Mouse (Mus musculus) cortical plate, adult 2 months (tissue): ENCODE data around the gene Bcl2a1c. TPM values are rescaled to one million over a fixed set of nuclear protein-coding genes. Genes with fewer than 3 reads are reported as not detected.
"Not testable (repeated sequence)": the region's sequence is repeated elsewhere in the genome, so short reads cannot be mapped to it uniquely, and the experiment has no call there.

Experiments used
- H3K27ac ChIP-seq: fragments of 200-500 bp; 2 replicates; pipeline ENCODE4 v1.5.1; 2012; ENCODE audit warnings: low read length, control low read depth, inconsistent platforms; ENCODE audit not compliant: insufficient read depth
- H3K4me1 ChIP-seq: fragments of 200-500 bp; 2 replicates; pipeline ENCODE4 v1.6.1; 2011; ENCODE audit warnings: low read length; ENCODE audit not compliant: control insufficient read depth, insufficient read depth
- H3K4me3 ChIP-seq: fragments of 200-500 bp; 2 replicates; pipeline ENCODE4 v1.5.1; 2011; ENCODE audit warnings: mild to moderate bottlenecking, low read length, control low read depth; ENCODE audit not compliant: insufficient read depth
- CTCF ChIP-seq: fragments of 200-500 bp; IDR thresholded peaks from 2 replicates; pipeline ENCODE4 v1.5.1; 2011; ENCODE audit warnings: mild to moderate bottlenecking, control low read depth, low read length; ENCODE audit not compliant: insufficient read depth; ENCODE audit errors: extremely low read depth
- POLR2A ChIP-seq: fragments of 200-500 bp; IDR thresholded peaks from 2 replicates; pipeline ENCODE4 v1.6.1; 2011; ENCODE audit warnings: mild to moderate bottlenecking, low read length, control low read depth; ENCODE audit not compliant: insufficient read depth; ENCODE audit errors: extremely low read depth
- polyA plus RNA-seq: library from polyadenylated mRNA; depleted of rRNA; stranded (reverse); fragments of >200 nt; gene quantifications from 2 replicates; pipeline ENCODE4 v1.2.3, GENCODE M21; 2012; rRNA removed

The Bcl2a1c gene
- not detected in 2 replicates for polyA plus RNA-seq

- H3K27ac ChIP-seq, H3K4me1 ChIP-seq, H3K4me3 ChIP-seq: not testable (repeated sequence)
Observed at GRCm38 (mm10) chr9:114329855-114330254, at the start of gene Bcl2a1c. Bcl2a1c (plus strand) TSS chr9:114330135.

DNA sequence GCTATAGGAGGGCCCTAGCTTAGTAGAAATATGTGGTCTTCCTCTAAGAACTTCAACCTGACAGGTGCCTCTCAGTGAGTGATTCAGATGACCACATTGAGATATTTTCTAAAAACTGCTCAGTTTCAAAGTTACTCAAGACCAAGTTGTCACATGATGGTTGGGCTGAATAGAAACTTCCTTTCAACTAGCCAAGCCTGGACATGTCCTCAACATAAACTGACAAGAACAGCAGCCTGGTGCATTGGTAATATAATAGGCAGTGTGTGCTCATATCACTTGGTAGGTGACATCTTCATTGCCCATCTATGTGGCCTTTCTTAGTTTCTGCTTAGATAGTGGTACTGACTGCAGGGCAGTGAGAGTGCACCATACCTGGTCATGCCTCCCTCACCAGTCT is 24.0 kb upstream of the Bcl2a1c start:
- H3K4me3 ChIP-seq, H3K27ac ChIP-seq: not testable (repeated sequence)

DNA sequence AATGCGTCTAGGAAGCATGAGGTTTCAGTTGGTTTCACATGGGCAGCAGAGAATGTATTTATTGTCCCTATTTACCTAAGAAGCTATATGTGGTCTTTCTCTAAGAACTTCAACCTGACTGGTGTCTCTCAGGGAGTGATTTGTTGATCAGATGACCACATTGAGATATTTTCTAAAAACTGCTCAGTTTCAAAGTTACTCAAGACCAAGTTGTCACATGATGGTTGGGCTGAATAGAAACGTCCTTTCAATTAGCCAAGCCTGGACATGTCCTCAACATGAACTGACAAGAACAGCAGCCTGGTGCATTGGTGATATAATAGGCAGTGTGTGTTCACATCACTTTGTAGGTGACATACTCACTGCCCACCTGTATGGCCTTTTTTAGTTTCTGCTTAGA is 18.2 kb upstream of the Bcl2a1c start:
- not testable (repeated sequence) for H3K4me3 ChIP-seq, H3K4me1 ChIP-seq, H3K27ac ChIP-seq

More for the DNA sequence above, 24.0 kb upstream of the Bcl2a1c start:
- not testable (repeated sequence) for H3K4me1 ChIP-seq

DNA sequence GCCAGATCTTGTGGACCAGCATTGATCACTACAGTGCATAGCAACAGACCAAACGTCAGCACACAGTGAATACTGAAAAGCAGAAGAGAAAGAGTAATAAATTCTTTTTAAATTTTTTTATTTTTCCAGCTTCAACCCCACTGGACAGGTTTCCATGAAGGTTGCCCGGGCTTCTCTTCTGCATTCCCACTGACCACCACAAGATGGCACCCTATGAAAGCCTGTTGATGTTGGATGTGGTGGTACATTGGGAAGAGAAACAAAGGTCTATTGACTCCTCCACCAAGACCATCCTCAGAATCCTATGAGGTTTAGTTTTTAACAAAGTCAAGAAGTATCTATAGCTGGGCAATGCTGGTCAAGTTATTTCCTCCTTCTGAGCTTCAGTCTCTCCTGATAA is 11.9 kb upstream of the Bcl2a1c start:
- Histone ChIP-seq H3K4me3 (no peak overlapping the region), H3K27ac (no peak overlapping the region), H3K4me1 (no peaks in the 10 kb centered on the region)
- no peak for TF ChIP-seq POLR2A
- peak; percentile 58 for TF ChIP-seq CTCF

DNA sequence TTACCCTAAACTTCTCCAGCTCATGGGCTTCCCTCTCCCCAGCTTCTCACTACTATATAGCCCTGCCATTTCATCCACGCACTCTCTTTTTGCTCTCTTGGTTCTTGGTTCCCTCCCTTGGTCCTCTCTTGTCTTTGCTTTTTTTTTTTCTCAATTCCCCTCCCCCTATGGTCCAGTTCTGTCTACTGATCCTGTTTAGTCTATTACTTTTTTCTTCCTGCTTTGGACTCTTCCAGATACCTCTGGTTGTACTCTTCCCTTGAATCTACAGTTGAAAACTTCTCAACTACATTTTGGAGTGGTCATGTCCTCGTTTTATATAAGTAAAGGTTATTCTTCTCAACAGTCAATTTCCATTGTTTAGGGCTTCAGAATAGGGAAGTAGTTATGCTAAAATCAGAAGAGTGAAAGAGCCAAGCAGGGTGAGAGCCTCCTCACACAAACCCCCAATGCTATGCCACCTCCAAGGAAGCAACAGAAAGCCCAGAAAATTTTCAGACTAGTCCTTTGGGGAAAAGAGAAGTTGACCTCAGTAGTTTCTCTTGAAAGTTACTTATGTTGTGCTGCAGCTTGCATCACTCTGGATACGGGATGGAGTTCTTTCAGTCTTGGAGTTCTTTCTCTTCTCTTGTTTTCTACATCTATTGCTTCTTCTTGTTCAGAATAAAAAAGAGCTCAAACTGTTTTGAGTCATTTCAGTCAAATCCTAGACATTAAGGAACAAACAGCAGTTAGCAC is 3.8 kb upstream of the Bcl2a1c start:
- Histone ChIP-seq H3K27ac (no peak overlapping the region), H3K4me3 (no peak overlapping the region), H3K4me1 (no peaks in the 10 kb centered on the region)
- TF ChIP-seq POLR2A: no peak
- TF ChIP-seq CTCF: no peak

- not testable (repeated sequence) for H3K4me1 ChIP-seq, H3K27ac ChIP-seq, H3K4me3 ChIP-seq
Observed at GRCm38 (mm10) chr9:114328332-114328731, 1.6 kb upstream of the Bcl2a1c start.

GRCm38 (mm10) chr9:114367783-114368470 is 38.0 kb downstream of the Bcl2a1c start:
- H3K27ac ChIP-seq: no peak overlapping the region
- peaks cover 2% of the 10 kb centered on the region; the same call in 1 of the 2 replicates for H3K4me1 ChIP-seq
- TF ChIP-seq CTCF (no peak), POLR2A (no peak)
- peak overlapping the region; percentile 42 for H3K4me3 ChIP-seq

DNA sequence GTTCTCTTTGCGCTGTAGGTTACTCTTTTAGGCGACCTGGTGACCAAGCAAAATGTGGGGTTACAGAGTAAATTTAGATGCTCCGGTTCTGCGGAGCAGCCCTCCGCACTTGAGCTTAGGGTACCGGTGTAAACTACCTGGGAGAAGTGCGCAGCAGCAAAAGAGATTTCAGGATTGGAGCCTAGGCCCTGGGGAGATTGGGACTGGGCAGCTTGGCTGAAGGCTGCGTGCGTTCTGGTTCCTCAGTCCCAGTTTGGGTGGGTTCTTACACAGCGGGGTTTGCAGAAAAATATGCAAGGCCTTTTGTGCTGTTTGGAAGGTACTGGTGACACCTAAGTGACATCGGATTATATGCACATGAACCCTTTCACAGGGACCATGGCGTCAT is 38.5 kb downstream of the Bcl2a1c start:
- peaks cover 2% of the 10 kb centered on the region; the same call in 1 of the 2 replicates for H3K4me1 ChIP-seq
- H3K27ac ChIP-seq: no peak overlapping the region
- TF ChIP-seq POLR2A: no peak
- no peak for TF ChIP-seq CTCF
- peak overlapping the region; percentile 42 for H3K4me3 ChIP-seq

DNA sequence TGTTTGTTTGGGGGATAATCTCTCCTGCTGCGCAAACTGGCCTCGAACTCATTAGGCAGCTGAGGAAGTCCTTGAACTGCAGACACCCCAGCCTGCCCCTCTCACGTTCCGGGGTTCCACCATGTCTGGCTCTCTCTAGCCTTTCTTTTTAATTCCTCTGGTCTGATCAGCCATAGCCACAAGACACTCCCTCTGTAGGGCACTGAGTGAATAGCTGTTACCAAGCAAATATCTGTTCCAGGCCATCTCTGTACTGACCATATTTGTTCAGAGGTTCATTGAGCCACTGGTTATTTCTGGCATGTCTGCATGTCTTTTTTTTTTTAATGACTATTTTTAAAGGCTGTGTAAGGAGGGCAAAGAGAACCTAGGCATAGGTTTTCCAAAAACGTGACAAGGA is 39.5 kb downstream of the Bcl2a1c start:
- H3K4me1 ChIP-seq, H3K4me3 ChIP-seq, H3K27ac ChIP-seq: not testable (repeated sequence)

DNA sequence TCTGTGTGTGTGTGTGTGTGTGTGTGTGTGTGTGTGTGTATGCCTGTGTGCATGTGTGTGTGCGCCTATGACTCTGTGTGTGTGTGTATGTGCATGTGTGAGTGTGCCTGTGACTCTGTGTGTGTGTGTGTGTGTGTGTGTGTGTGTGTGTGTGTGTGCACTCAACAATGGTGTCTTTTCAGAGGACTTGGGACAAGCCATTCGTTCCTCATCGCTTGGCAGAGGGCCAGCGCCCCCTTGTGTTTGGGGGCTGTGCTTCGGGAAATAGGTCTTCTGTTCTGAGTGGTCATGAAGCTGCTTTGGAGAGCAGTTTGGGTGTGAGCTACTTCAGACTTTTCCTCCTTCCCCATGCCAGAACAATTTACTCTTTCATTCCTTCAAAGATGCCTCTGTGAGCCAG is 41.8 kb downstream of the Bcl2a1c start:
- not testable (repeated sequence) for H3K4me1 ChIP-seq

More for the DNA sequence above, 41.8 kb downstream of the Bcl2a1c start:
- H3K27ac ChIP-seq, H3K4me3 ChIP-seq: not testable (repeated sequence)
